Mouse (Mus musculus): ENCODE measurements around the gene Eif2ak4.

GRCm38 (mm10) chr2:118461480-118462165, 73.2 kb downstream of the Eif2ak4 start:
- TF ChIP-seq GATA1 (IDR thresholded peaks at IDR 0.05; ENCODE audit: borderline replicate concordance, low read length) (no peak), FLI1 (IDR thresholded peaks at IDR 0.05; ENCODE audit: low read length) (no peak)
